Mouse (Mus musculus) ES-E14 (cell line): ENCODE results near the gene B4galt2. TPM values are rescaled to one million over a fixed set of nuclear protein-coding genes. Genes with fewer than 3 reads are reported as not detected.

Source experiments
- DNase-seq: peaks from one replicate; pipeline ENCODE4 v3.0.0-alpha.2; 2013; ENCODE audit warnings: low read depth, low spot score
- H3K27ac ChIP-seq: 2 replicates; pipeline ENCODE4 v1.5.1; 2012; ENCODE audit warnings: low read depth, mild to moderate bottlenecking, low read length, moderate library complexity, mixed read lengths; ENCODE audit not compliant: poor library complexity, insufficient read depth, severe bottlenecking
- H3K36me3 ChIP-seq: 2 replicates; pipeline ENCODE4 v1.6.1; 2012; ENCODE audit warnings: mild to moderate bottlenecking, low read length, moderate library complexity, mixed read lengths; ENCODE audit not compliant: control insufficient read depth, poor library complexity, insufficient read depth, severe bottlenecking
- H3K4me1 ChIP-seq, 2 experiments: fragments of 150-350 bp in 1 of 2; sonication (generic) in 1 of 2; 2 replicates each; pipeline ENCODE4 v1.6.1; 2012; ENCODE audit warnings: low read length in 2 of 2, mild to moderate bottlenecking in 1 of 2, mixed read lengths in 1 of 2; ENCODE audit not compliant: control insufficient read depth in 2 of 2, insufficient read depth in 2 of 2, poor library complexity in 1 of 2
- H3K4me3 ChIP-seq, 2 experiments: fragments of 150-350 bp in 1 of 2; sonication (generic) in 1 of 2; 2 replicates each; pipeline ENCODE4 v1.5.1; 2012; ENCODE audit warnings: low read length in 2 of 2, low read depth in 1 of 2, mild to moderate bottlenecking in 1 of 2, mixed read lengths in 1 of 2; ENCODE audit not compliant: insufficient read depth in 1 of 2, poor library complexity in 1 of 2, severe bottlenecking in 1 of 2
- H3K9ac ChIP-seq: 2 replicates; pipeline ENCODE4 v1.6.1; 2012; ENCODE audit warnings: low read depth, mild to moderate bottlenecking, low read length, mixed read lengths; ENCODE audit not compliant: poor library complexity, insufficient read depth, severe bottlenecking
- H3K9me3 ChIP-seq: fragments of 150-350 bp; sonication (generic); 2 replicates; pipeline ENCODE4 v1.6.1; 2012; ENCODE audit warnings: low read depth, mild to moderate bottlenecking, low read length; ENCODE audit not compliant: control insufficient read depth, insufficient read depth
- CHD2 ChIP-seq: IDR thresholded peaks from 2 replicates; pipeline ENCODE4 v1.6.1; 2014; ENCODE audit warnings: mild to moderate bottlenecking, low read depth, low read length, inconsistent platforms
- HCFC1 ChIP-seq: IDR thresholded peaks from 2 replicates; pipeline ENCODE4 v1.6.1; 2012; ENCODE audit warnings: low read length, inconsistent platforms, borderline replicate concordance; ENCODE audit not compliant: insufficient read depth
- MAFK ChIP-seq: IDR thresholded peaks from 2 replicates; pipeline ENCODE4 v1.6.1; 2014; ENCODE audit warnings: mild to moderate bottlenecking, low read depth, low read length, inconsistent platforms; ENCODE audit not compliant: insufficient read depth
- ZC3H11A ChIP-seq: IDR thresholded peaks from 2 replicates; pipeline ENCODE4 v1.6.1; 2012; ENCODE audit warnings: low read depth, mild to moderate bottlenecking, inconsistent platforms, low read length, borderline replicate concordance
- ZNF384 ChIP-seq: IDR thresholded peaks from 2 replicates; pipeline ENCODE4 v1.6.1; 2012; ENCODE audit warnings: low read depth, low read length, inconsistent platforms
- in situ Hi-C, 2 experiments: fragments of 600-800 bp; cut with MboI; formaldehyde crosslinking; loops; one replicate each; pipeline ENCODE4 v1.15.1; 2025; ENCODE audit warnings: low sequenced_read_pairs in 2 of 2, inconsistent platforms in 1 of 2; ENCODE audit not compliant: unreplicated experiment in 2 of 2
- total RNA-seq: library from RNA; depleted of rRNA; stranded (reverse); fragments of 300-350 nt; gene quantifications from 2 replicates; pipeline ENCODE4 v1.2.3, GENCODE M21; 2012

The B4galt2 gene
- total RNA-seq, 1 experiment = 11.2 TPM

- TF ChIP-seq ZNF384 = no peak
- TF ChIP-seq HCFC1 = no peak
- no peak for TF ChIP-seq CHD2
- no peak for TF ChIP-seq ZC3H11A
- no peak for TF ChIP-seq MAFK
- in situ Hi-C loops = no loop called here
- no peaks in the 10 kb centered on the region for H3K9me3 ChIP-seq
- H3K4me1 ChIP-seq = peaks cover 0 to 2% of the 10 kb centered on the region in 2 experiments; a peak in 1 of 4 replicates
- H3K4me3 ChIP-seq = peak overlapping the region; percentile 57 to 68
- H3K9ac ChIP-seq = peak overlapping the region; percentile 48
- H3K36me3 ChIP-seq = peaks cover 2% of the 10 kb centered on the region; the same call in 1 of the 2 replicates
- H3K27ac ChIP-seq = no peak overlapping the region
- no peak for DNase-seq
Measured at GRCm38 (mm10) chr4:117926545-117927482, 43.5 kb upstream of the B4galt2 start.

DNA sequence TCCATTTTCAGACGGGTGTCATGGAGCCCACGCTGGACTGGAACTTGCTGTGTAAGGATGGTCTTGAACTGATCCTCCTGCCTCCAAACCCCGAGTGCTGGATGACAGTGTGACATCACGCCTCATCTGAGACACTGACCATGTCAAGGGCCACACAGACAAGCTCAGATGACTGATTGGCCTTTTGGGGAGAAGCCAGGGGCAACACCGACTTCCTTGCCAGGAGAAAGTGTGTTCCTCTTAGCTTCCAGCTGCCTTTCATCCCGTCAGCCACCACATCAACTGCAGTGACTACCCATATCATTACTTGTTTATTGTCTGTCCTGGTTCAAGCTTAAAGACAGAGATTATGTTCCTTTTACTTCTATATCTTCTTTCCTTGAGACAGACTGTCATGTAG lies 41.6 kb upstream of the B4galt2 start:
- Histone ChIP-seq H3K9me3 (no peaks in the 10 kb centered on the region), H3K4me1 (peaks cover 0 to 2% of the 10 kb centered on the region in 2 experiments; a peak in 1 of 4 replicates), H3K4me3 (no peak overlapping the region), H3K9ac (no peak overlapping the region), H3K36me3 (peaks cover 2% of the 10 kb centered on the region; the same call in 1 of the 2 replicates), H3K27ac (no peak overlapping the region)
- no peak for TF ChIP-seq MAFK
- no peak for TF ChIP-seq CHD2
- TF ChIP-seq ZC3H11A = no peak
- no peak for TF ChIP-seq HCFC1
- no peak for TF ChIP-seq ZNF384
- in situ Hi-C loops = no loop called here
- DNase-seq = no peak

DNA sequence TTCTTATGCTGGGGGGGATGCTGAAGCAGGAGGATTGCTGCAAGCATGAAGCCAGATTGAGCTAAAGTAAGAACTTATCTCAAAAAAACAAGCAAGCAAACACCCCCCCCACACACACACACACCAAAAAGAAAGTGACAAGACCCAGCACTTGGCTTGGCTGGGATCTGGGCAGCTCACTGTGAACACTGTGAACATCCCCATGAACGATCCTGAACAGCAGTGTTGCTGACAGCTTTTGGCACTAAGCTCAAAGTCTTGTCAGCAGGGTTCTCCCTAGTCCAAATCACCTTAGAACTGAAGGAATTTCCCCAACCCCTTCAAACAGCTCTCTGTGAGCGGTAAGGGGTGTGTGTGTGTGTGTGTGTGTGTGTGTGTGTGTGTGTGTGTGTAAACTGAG lies 40.2 kb upstream of the B4galt2 start:
- in situ Hi-C loops = no loop called here
- H3K4me3 ChIP-seq = no peak overlapping the region
- no peaks in the 10 kb centered on the region; a peak in 1 of 4 replicates for H3K4me1 ChIP-seq
- H3K9me3 ChIP-seq = no peaks in the 10 kb centered on the region
- no peak overlapping the region for H3K27ac ChIP-seq
- H3K9ac ChIP-seq = no peak overlapping the region
- peaks cover 2% of the 10 kb centered on the region; the same call in 1 of the 2 replicates for H3K36me3 ChIP-seq
- no peak for TF ChIP-seq CHD2
- TF ChIP-seq MAFK = no peak
- no peak for TF ChIP-seq ZC3H11A
- TF ChIP-seq HCFC1 = no peak
- no peak for TF ChIP-seq ZNF384
- DNase-seq = no peak

GRCm38 (mm10) chr4:117921358-117921757 lies 38.1 kb upstream of the B4galt2 start:
- no peak overlapping the region for H3K4me3 ChIP-seq
- no peak for DNase-seq
- peaks cover 2% of the 10 kb centered on the region; the same call in 1 of the 2 replicates for H3K36me3 ChIP-seq
- no peak overlapping the region for H3K27ac ChIP-seq
- no peaks in the 10 kb centered on the region for H3K9me3 ChIP-seq
- no peak for TF ChIP-seq CHD2
- no peak for TF ChIP-seq ZC3H11A
- no peak for TF ChIP-seq HCFC1
- TF ChIP-seq MAFK = no peak
- no peak for TF ChIP-seq ZNF384
- in situ Hi-C loops = no loop called here
- no peaks in the 10 kb centered on the region; a peak in 1 of 4 replicates for H3K4me1 ChIP-seq
- no peak overlapping the region for H3K9ac ChIP-seq
